Mouse (Mus musculus) small intestine, adult 2 months (tissue): ENCODE results near the gene Pcmt1. TPM values are rescaled to one million over a fixed set of nuclear protein-coding genes. Genes with fewer than 3 reads are reported as not detected.
A peak's percentile ranks its signal among the peaks of the same experiment; 100 is the strongest.

Experiments used
- H3K27ac ChIP-seq: fragments of 200-500 bp; 2 replicates; pipeline ENCODE4 v1.5.1; 2012; ENCODE audit warnings: low read depth, low read length, control low read depth, inconsistent platforms; ENCODE audit not compliant: insufficient read depth
- H3K27me3 ChIP-seq: fragments of 200-500 bp; 2 replicates; pipeline ENCODE4 v1.6.1; 2012; ENCODE audit warnings: mild to moderate bottlenecking, moderate library complexity, low read length, inconsistent platforms; ENCODE audit not compliant: control insufficient read depth, insufficient read depth
- H3K36me3 ChIP-seq: fragments of 200-500 bp; 2 replicates; pipeline ENCODE4 v1.6.1; 2012; ENCODE audit warnings: mild to moderate bottlenecking, low read length, control low read depth, inconsistent platforms; ENCODE audit not compliant: control insufficient read depth, insufficient read depth
- H3K4me1 ChIP-seq: fragments of 200-500 bp; 2 replicates; pipeline ENCODE4 v1.6.1; 2012; ENCODE audit warnings: low read length, inconsistent platforms, mixed read lengths; ENCODE audit not compliant: control insufficient read depth, insufficient read depth, insufficient read length
- H3K4me3 ChIP-seq: fragments of 200-500 bp; 2 replicates; pipeline ENCODE4 v1.5.1; 2012; ENCODE audit warnings: low read depth, mild to moderate bottlenecking, control low read depth, inconsistent platforms, low read length, moderate library complexity
- CTCF ChIP-seq: fragments of 200-500 bp; IDR thresholded peaks from 2 replicates; pipeline ENCODE4 v1.5.1; 2012; ENCODE audit warnings: low read depth, mild to moderate bottlenecking, control low read depth, inconsistent platforms, low read length, moderate library complexity, mixed read lengths; ENCODE audit not compliant: insufficient replicate concordance, insufficient read length; ENCODE audit errors: extremely low read depth
- POLR2A ChIP-seq: fragments of 200-500 bp; IDR thresholded peaks from 2 replicates; pipeline ENCODE4 v1.6.1; 2012; ENCODE audit warnings: low read depth, mild to moderate bottlenecking, control low read depth, inconsistent platforms, low read length, moderate library complexity
- WGBS: fragments of 180-500 bp; shearing (Covaris S2); methylation state at CpG from one replicate; pipeline ENCODE4 v1.1.7; 2018; 5-methylcytosine and 5-hydroxymethylcytosine counted together
- polyA plus RNA-seq: library from polyadenylated mRNA; depleted of rRNA; stranded (reverse); fragments of >200 nt; gene quantifications from 2 replicates; pipeline ENCODE4 v1.2.3, GENCODE M21; 2012

The Pcmt1 gene
- polyA plus RNA-seq, 1 experiment, result 14.7 TPM

DNA sequence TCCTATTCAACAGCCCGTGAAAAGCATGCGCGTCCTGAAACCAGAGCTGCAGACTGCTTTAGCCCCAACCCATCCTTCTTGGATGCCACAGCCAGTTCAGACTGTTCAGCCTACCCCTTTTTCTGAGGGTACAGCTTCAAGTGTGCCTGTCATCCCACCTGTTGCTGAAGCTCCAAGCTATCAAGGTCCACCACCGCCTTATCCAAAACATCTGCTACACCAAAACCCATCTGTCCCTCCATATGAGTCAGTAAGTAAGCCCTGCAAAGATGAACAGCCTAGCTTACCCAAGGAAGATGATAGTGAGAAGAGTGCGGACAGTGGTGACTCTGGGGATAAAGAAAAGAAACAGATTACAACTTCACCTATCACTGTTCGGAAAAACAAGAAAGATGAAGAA is 21.6 kb upstream of the Pcmt1 start:
- no peak overlapping the region for H3K4me3 ChIP-seq
- no peaks in the 10 kb centered on the region for H3K27me3 ChIP-seq
- H3K4me1 ChIP-seq, result no peaks in the 10 kb centered on the region
- no peak for TF ChIP-seq POLR2A
- no peak for TF ChIP-seq CTCF
- no peak overlapping the region for H3K27ac ChIP-seq
- peaks cover 66% of the 10 kb centered on the region for H3K36me3 ChIP-seq
- 97% methylated on average over 6 of the region's 6 CpGs for WGBS

DNA sequence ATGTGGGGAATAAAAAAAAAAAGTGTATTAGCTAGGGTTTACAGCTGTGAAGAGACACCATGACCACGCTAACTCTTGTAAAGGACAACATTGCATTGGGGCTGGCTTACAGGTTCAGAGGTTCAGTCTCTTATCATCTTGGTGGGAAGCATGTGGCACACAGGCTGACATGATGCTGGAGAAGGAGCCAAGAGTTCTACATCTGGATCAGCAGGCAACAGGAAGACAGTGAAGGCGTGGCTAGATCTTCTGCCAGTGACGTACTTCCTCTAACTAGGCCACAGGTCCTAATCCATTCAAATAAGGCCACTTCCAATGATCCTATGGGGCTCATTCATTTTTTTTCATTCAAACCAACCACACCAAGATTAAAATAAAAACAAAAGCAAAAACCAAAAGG is 19.2 kb upstream of the Pcmt1 start:
- no peak overlapping the region for H3K27ac ChIP-seq
- TF ChIP-seq CTCF (no peak), POLR2A (no peak)
- H3K36me3 ChIP-seq, result peaks cover 69% of the 10 kb centered on the region
- WGBS, result 73% methylated on average over 3 of the region's 3 CpGs
- no peaks in the 10 kb centered on the region for H3K27me3 ChIP-seq
- no peak overlapping the region for H3K4me3 ChIP-seq
- H3K4me1 ChIP-seq, result no peaks in the 10 kb centered on the region

- H3K27ac ChIP-seq, result no peak overlapping the region
- H3K4me3 ChIP-seq, result no peak overlapping the region
- no peak for TF ChIP-seq POLR2A
- no peak for TF ChIP-seq CTCF
- no peaks in the 10 kb centered on the region for H3K27me3 ChIP-seq
- peaks cover 64% of the 10 kb centered on the region for H3K36me3 ChIP-seq
- no peaks in the 10 kb centered on the region for H3K4me1 ChIP-seq
Measured at GRCm38 (mm10) chr10:7695286-7695685, 14.3 kb upstream of the Pcmt1 start.

GRCm38 (mm10) chr10:7686902-7687301 is 6.0 kb upstream of the Pcmt1 start:
- Histone ChIP-seq H3K36me3 (peaks cover 6% of the 10 kb centered on the region), H3K4me3 (no peak overlapping the region), H3K27me3 (no peaks in the 10 kb centered on the region), H3K27ac (no peak overlapping the region), H3K4me1 (peaks cover 10% of the 10 kb centered on the region)
- TF ChIP-seq CTCF (no peak), POLR2A (no peak)
- WGBS, result 48% methylated on average over 6 of the region's 6 CpGs

DNA sequence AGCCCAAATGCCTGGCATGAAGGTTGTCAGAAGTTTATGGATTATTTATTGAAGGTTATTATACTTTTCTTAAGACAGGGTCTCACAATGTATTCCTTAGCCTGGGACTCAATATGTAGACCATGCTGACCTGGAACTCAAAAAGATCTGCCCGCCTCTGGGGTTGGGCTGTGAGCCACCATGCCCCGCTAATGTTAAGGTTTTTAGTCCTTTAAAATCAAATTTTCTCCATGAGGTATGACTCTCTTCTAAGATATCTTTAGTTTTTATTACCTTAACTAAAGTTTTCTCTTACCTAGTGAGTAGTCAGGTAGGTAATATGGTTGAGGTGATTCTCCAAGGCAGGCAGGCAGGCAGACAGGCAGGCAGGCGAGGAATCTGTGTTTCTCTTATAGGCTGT is 1.3 kb upstream of the Pcmt1 start:
- 24% methylated on average over 3 of the region's 3 CpGs for WGBS
- peak overlapping the region; percentile 12; the same call in 1 of the 2 replicates for H3K4me3 ChIP-seq

DNA sequence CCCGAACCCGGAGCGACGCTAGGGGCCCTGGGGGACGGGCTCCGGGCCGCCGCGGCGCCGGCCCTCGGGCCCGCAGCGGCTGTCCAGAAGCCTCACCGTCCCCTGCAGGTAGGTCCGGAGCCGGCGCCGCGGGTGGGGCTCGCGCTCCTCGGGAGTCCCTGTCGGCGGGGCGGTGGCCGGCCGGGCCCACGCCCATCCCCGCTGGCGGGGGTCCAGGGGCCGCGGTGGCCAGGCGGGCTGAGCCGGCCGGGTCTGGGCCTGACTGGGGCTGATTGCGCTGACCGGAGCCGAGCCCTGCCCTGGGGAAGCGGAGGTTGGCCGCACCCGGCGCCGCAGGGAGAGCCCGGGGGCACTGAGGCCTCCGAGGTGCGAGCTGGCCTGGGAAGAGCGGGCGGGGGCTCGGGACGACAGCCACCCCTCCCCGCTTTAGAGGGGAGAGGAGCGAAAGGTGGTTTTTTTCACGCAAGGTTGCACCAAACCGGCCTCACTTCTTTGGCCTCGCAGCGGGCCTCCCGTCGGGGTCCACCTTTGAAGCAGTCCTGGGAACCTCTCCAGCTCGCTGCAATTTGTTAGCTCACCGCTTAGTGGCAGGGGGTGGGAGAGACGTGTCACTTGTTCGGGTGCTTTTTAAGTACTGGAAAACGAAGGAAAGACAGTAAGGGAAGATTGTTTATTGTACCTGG is 548 bp upstream of the Pcmt1 start:
- H3K27ac ChIP-seq, result peak overlapping the region; percentile 88
- peaks cover 3% of the 10 kb centered on the region for H3K36me3 ChIP-seq
- H3K27me3 ChIP-seq, result no peaks in the 10 kb centered on the region
- peak; percentile 25; the same call in 1 of the 2 replicates for TF ChIP-seq CTCF
- TF ChIP-seq POLR2A, result peak; percentile 40; the same call in 1 of the 2 replicates
- peak overlapping the region; percentile 96 for H3K4me3 ChIP-seq
- under 1% methylated on average over 64 of the region's 64 CpGs for WGBS
- H3K4me1 ChIP-seq, result peaks cover 8% of the 10 kb centered on the region

More for the DNA sequence above, 1.3 kb upstream of the Pcmt1 start:
- Histone ChIP-seq H3K27me3 (no peaks in the 10 kb centered on the region), H3K27ac (no peak overlapping the region), H3K4me1 (peaks cover 10% of the 10 kb centered on the region), H3K36me3 (peaks cover 2% of the 10 kb centered on the region; the same call in 1 of the 2 replicates)
- TF ChIP-seq POLR2A, result no peak
- TF ChIP-seq CTCF, result no peak

DNA sequence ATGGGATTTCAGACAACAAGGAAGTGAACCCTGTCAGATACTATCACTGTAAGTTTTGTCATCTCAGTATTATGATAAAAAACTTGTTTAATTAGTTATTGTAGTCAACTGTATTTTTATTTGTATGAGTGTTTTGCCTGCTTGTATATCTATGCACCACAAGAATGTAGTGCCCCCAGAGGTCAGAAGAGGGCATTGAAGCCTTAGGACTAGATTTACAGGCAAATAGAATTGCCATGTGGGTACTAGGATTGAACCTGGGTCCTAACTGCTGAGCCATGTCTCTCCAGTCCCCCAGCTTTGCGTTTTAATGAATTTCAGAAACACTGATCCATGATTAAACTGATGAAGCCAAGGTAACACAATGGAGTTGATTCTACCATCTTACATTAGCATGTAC is 7.3 kb downstream of the Pcmt1 start:
- WGBS, result 51% methylated on average over 1 of the region's 1 CpGs
- no peak overlapping the region for H3K27ac ChIP-seq
- H3K4me3 ChIP-seq, result no peak overlapping the region
- H3K27me3 ChIP-seq, result no peaks in the 10 kb centered on the region
- H3K4me1 ChIP-seq, result no peaks in the 10 kb centered on the region
- TF ChIP-seq CTCF (no peak), POLR2A (no peak)
- peaks cover 15% of the 10 kb centered on the region for H3K36me3 ChIP-seq
